Mouse (Mus musculus): ENCODE measurements around the gene Rrn3. TPM values are rescaled to one million over a fixed set of nuclear protein-coding genes. Genes with fewer than 3 reads are reported as not detected.
"Not testable (repeated sequence)": the region's sequence is repeated elsewhere in the genome, so short reads cannot be mapped to it uniquely, and the experiment has no call there.

Gene Rrn3
- polyA plus RNA-seq (2015; fragmentation: Nextera tagmentation; extraction: Ambion mirVana), result 108 and 110 TPM in 2 replicates

GRCm38 (mm10) chr16:13780353-13781036, at the start of gene Rrn3:
Gene Rrn3 (plus strand): TSS chr16:13780708.
- peak within 1 kb of the TSS; percentile 80 for H3K4me3 ChIP-seq

GRCm38 (mm10) chr16:13732786-13733185, 47.7 kb upstream of the Rrn3 start:
- ATAC-seq (replicated peaks), result no peak
- Histone ChIP-seq H3K36me3 (no peaks in the 10 kb centered on the region), H3K9me3 (no peaks in the 10 kb centered on the region), H3K9ac (replicated peaks) (no peak overlapping the region), H3K27me3 (0 out of 2 replicates have a peak, but pooled peaks cover 3% of the 10 kb centered on the region), H3K4me3 (no peak overlapping the region), H3K4me1 (peaks cover 7% of the 10 kb centered on the region; the same call in 1 of the 2 replicates), H3K4me2 (replicated peaks) (no peak overlapping the region), H3K27ac (replicated peaks) (no peak overlapping the region)
- WGBS, result 87% methylated on average over 3 of the region's 3 CpGs

More at GRCm38 (mm10) chr16:13780353-13781036, at the start of gene Rrn3:
- Histone ChIP-seq H3K27ac (replicated peaks) (peak within 1 kb of the TSS; percentile 76), H3K27me3 (no peaks in the 10 kb centered on the region), H3K4me2 (replicated peaks) (peak within 1 kb of the TSS; percentile 44), H3K9ac (replicated peaks) (peak within 1 kb of the TSS; percentile 85), H3K9me3 (no peaks in the 10 kb centered on the region), H3K36me3 (peaks cover 19% of the 10 kb centered on the region), H3K4me1 (peaks cover 19% of the 10 kb centered on the region)
- peak; percentile 99 for ATAC-seq (replicated peaks)
- under 1% methylated on average over 57 of the region's 57 CpGs for WGBS

- WGBS, result 22% methylated on average over 9 of the region's 9 CpGs
- no peak for ATAC-seq (replicated peaks)
- peaks cover 7% of the 10 kb centered on the region; the same call in 1 of the 2 replicates for H3K4me1 ChIP-seq
Measured at GRCm38 (mm10) chr16:13733518-13734137, 46.9 kb upstream of the Rrn3 start.

GRCm38 (mm10) chr16:13735977-13736376, 44.5 kb upstream of the Rrn3 start:
- Histone ChIP-seq H3K36me3 (no peaks in the 10 kb centered on the region), H3K27me3 (0 out of 2 replicates have a peak, but pooled peaks cover 3% of the 10 kb centered on the region), H3K9me3 (no peaks in the 10 kb centered on the region), H3K4me1 (no peaks in the 10 kb centered on the region), H3K27ac (replicated peaks) (no peak overlapping the region), H3K9ac (replicated peaks) (no peak overlapping the region), H3K4me2 (replicated peaks) (no peak overlapping the region), H3K4me3 (no peak overlapping the region)
- no peak for ATAC-seq (replicated peaks)
- 90% methylated on average over 8 of the region's 8 CpGs for WGBS

More at GRCm38 (mm10) chr16:13733518-13734137, 46.9 kb upstream of the Rrn3 start:
- Histone ChIP-seq H3K4me3 (no peak overlapping the region), H3K27me3 (0 out of 2 replicates have a peak, but pooled peaks cover 3% of the 10 kb centered on the region), H3K27ac (replicated peaks) (no peak overlapping the region), H3K4me2 (replicated peaks) (no peak overlapping the region), H3K9ac (replicated peaks) (no peak overlapping the region), H3K9me3 (no peaks in the 10 kb centered on the region), H3K36me3 (no peaks in the 10 kb centered on the region)

- H3K27me3 ChIP-seq; H3K4me3 ChIP-seq; H3K4me1 ChIP-seq; H3K36me3 ChIP-seq; H3K9ac ChIP-seq (replicated peaks); H3K4me2 ChIP-seq (replicated peaks); H3K9me3 ChIP-seq; H3K27ac ChIP-seq (replicated peaks); ATAC-seq (replicated peaks): not testable (repeated sequence)
- 65% methylated on average over 4 of the region's 4 CpGs for WGBS
Measured at GRCm38 (mm10) chr16:13739044-13739443, 41.5 kb upstream of the Rrn3 start.

- Histone ChIP-seq H3K27me3 (no peaks in the 10 kb centered on the region), H3K36me3 (no peaks in the 10 kb centered on the region), H3K9me3 (no peaks in the 10 kb centered on the region), H3K4me1 (no peaks in the 10 kb centered on the region), H3K27ac (replicated peaks) (no peak overlapping the region), H3K4me2 (replicated peaks) (no peak overlapping the region), H3K4me3 (no peak overlapping the region), H3K9ac (replicated peaks) (no peak overlapping the region)
- ATAC-seq (replicated peaks), result no peak
- 76% methylated on average over 2 of the region's 2 CpGs for WGBS
Measured at GRCm38 (mm10) chr16:13740844-13741243, 39.7 kb upstream of the Rrn3 start.

GRCm38 (mm10) chr16:13747708-13748107, 32.8 kb upstream of the Rrn3 start:
- WGBS, result 91% methylated on average over 8 of the region's 8 CpGs
- H3K4me2 ChIP-seq (replicated peaks), result no peak overlapping the region

GRCm38 (mm10) chr16:13748124-13748523, 32.4 kb upstream of the Rrn3 start:
- no peaks in the 10 kb centered on the region for H3K27me3 ChIP-seq
- H3K4me2 ChIP-seq (replicated peaks), result no peak overlapping the region
- ATAC-seq (replicated peaks), result no peak
- no peaks in the 10 kb centered on the region for H3K9me3 ChIP-seq
- no peak overlapping the region for H3K9ac ChIP-seq (replicated peaks)
- no peak overlapping the region for H3K4me3 ChIP-seq
- no peaks in the 10 kb centered on the region for H3K4me1 ChIP-seq
- no peaks in the 10 kb centered on the region for H3K36me3 ChIP-seq
- WGBS, result 63% methylated on average over 3 of the region's 3 CpGs
- H3K27ac ChIP-seq (replicated peaks), result no peak overlapping the region

More at GRCm38 (mm10) chr16:13747708-13748107, 32.8 kb upstream of the Rrn3 start:
- H3K36me3 ChIP-seq, result no peaks in the 10 kb centered on the region
- no peak overlapping the region for H3K4me3 ChIP-seq
- ATAC-seq (replicated peaks), result no peak
- H3K9me3 ChIP-seq, result no peaks in the 10 kb centered on the region
- H3K9ac ChIP-seq (replicated peaks), result no peak overlapping the region
- no peaks in the 10 kb centered on the region for H3K27me3 ChIP-seq
- H3K4me1 ChIP-seq, result no peaks in the 10 kb centered on the region
- H3K27ac ChIP-seq (replicated peaks), result no peak overlapping the region

GRCm38 (mm10) chr16:13748813-13749212, 31.7 kb upstream of the Rrn3 start:
- ATAC-seq (replicated peaks); H3K27me3 ChIP-seq; H3K4me1 ChIP-seq; H3K9ac ChIP-seq (replicated peaks); H3K4me3 ChIP-seq; H3K4me2 ChIP-seq (replicated peaks); H3K27ac ChIP-seq (replicated peaks); H3K36me3 ChIP-seq; H3K9me3 ChIP-seq: not testable (repeated sequence)
- 14% methylated on average over 10 of the region's 10 CpGs for WGBS

- H3K27me3 ChIP-seq, result no peaks in the 10 kb centered on the region
- H3K9me3 ChIP-seq, result no peaks in the 10 kb centered on the region
- 46% methylated on average over 5 of the region's 5 CpGs for WGBS
- no peaks in the 10 kb centered on the region for H3K36me3 ChIP-seq
- H3K4me1 ChIP-seq, result no peaks in the 10 kb centered on the region
- no peak overlapping the region for H3K4me2 ChIP-seq (replicated peaks)
- no peak overlapping the region for H3K9ac ChIP-seq (replicated peaks)
- no peak for ATAC-seq (replicated peaks)
- H3K4me3 ChIP-seq, result no peak overlapping the region
- no peak overlapping the region for H3K27ac ChIP-seq (replicated peaks)
Measured at GRCm38 (mm10) chr16:13749306-13749705, 31.2 kb upstream of the Rrn3 start.

GRCm38 (mm10) chr16:13749981-13750380, 30.5 kb upstream of the Rrn3 start:
- no peak overlapping the region for H3K9ac ChIP-seq (replicated peaks)
- H3K9me3 ChIP-seq, result no peaks in the 10 kb centered on the region
- no peak overlapping the region for H3K4me3 ChIP-seq
- no peak overlapping the region for H3K27ac ChIP-seq (replicated peaks)
- H3K4me2 ChIP-seq (replicated peaks), result no peak overlapping the region
- 48% methylated on average over 3 of the region's 3 CpGs for WGBS
- H3K27me3 ChIP-seq, result no peaks in the 10 kb centered on the region
- ATAC-seq (replicated peaks), result no peak
- H3K36me3 ChIP-seq, result no peaks in the 10 kb centered on the region
- H3K4me1 ChIP-seq, result peaks cover 3% of the 10 kb centered on the region

- Histone ChIP-seq H3K27me3 (no peaks in the 10 kb centered on the region), H3K4me2 (replicated peaks) (no peak overlapping the region), H3K4me3 (no peak overlapping the region), H3K27ac (replicated peaks) (no peak overlapping the region), H3K9me3 (no peaks in the 10 kb centered on the region), H3K9ac (replicated peaks) (no peak overlapping the region), H3K36me3 (no peaks in the 10 kb centered on the region), H3K4me1 (peaks cover 6% of the 10 kb centered on the region)
- 92% methylated on average over 13 of the region's 13 CpGs for WGBS
- ATAC-seq (replicated peaks), result no peak
Measured at GRCm38 (mm10) chr16:13750626-13751025, 29.9 kb upstream of the Rrn3 start.

All from forebrain, embryonic 15.5 days (tissue).